Mouse (Mus musculus): ENCODE measurements at regions not wholly inside any gene's neighbourhood (a gene's known extent, or its start where the extent isn't known, plus 50 kb on each side); places are given as distances from the start of the nearest gene placed in this dataset.

DNA sequence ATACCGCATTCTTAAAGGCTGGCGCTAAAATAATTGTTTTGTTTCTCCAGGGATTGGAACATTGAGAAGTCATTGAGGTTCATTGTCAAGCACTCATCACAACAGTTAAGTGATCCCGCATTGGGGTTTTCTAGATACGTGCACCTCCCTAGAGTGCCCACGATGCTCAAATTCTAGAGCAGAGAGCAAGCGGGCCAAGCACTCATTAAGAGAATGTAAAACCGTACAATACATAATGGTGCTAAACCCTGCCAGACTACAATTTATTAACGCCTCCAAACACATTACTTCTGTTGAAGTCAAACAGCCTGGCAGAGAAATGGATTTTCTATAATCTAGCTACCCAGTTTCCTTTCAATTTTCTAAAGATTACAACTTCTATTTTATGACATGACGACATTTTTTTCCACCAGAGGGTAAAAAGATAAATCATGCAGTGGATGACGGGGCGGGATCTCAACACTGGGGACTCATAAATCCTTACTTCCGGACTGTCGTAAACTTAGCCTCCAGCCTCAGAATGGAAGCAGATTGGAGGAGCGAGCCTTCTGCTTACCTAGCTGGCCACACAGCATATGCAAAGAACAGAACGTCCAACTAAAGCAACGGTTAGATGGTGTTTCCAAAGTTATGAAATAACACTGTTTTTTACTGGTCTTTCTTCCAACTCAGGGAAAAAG, 482.8 kb downstream of the Rps29 start:
- no peak for DNase-seq

- no peak for DNase-seq
These were observed 487.0 kb downstream of the Rps29 start for GRCm38 (mm10) chr12:68672011-68672410.

- no peak for DNase-seq
These were observed 512.9 kb downstream of the Rps29 start for GRCm38 (mm10) chr12:68645901-68646585.

DNA sequence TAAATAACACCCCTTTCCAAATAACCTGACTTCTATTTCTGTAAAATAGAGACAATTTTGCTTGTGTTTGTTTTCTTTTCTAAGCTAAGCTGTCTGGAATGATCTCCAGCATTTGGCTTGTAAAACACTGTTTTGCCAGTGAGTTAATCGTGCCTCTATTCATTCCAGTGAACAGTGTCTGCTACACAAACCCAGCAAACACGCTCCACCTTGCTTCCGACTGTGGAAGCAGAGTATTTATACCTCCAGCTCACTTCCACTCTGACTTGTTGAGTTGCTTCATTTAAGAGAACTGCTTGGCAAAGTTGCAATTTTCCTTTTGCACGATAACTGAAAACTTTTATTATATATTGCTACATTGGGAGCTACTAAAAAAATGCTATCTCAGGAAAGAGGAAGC, 515.3 kb downstream of the Rps29 start:
- no peak for DNase-seq

GRCm38 (mm10) chr12:68632441-68632840, 526.5 kb downstream of the Rps29 start:
- no peak for DNase-seq

- peak; percentile 13 for DNase-seq
These were observed 540.6 kb downstream of the Rps29 start for GRCm38 (mm10) chr12:68618337-68618736.

- no peak for DNase-seq
These were observed 553.5 kb downstream of the Rps29 start for GRCm38 (mm10) chr12:68605417-68606000.

GRCm38 (mm10) chr12:68604524-68605299, 554.3 kb downstream of the Rps29 start:
- DNase-seq: no peak

- DNase-seq: no peak
These were observed 556.3 kb downstream of the Rps29 start for GRCm38 (mm10) chr12:68602682-68603081.

GRCm38 (mm10) chr12:68601366-68601765, 557.6 kb downstream of the Rps29 start:
- DNase-seq: no peak

- DNase-seq: no peak
These were observed 559.0 kb downstream of the Rps29 start for GRCm38 (mm10) chr12:68599681-68600596.

DNA sequence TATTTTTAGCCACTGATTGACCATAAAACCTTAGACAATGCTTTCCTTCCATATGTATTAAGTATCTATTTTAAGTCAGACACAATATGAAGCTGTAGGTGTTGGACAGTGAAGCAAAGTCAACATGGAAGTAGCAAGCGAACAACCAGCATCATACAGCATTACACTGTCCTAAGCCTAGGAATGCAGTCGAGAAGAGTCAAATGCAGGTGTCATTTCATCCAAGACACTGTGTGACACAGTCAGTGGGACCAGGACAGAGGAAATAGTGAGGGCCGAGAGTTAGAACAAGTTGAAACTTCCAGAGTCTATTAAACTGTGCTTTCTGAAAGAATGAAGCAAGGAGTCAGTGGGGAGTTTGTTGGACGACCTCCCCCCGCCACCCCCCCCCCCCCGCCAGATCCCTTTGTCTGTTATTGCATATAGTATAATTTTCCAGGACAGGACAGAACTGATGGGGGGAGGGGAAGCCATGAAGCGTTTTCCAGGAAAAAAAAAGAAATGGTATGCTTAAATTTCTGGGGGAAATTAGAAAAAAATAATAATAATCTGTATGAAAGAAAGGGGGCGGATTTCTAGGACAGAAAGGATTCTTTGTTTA, 559.9 kb downstream of the Rps29 start:
- DNase-seq: no peak

DNA sequence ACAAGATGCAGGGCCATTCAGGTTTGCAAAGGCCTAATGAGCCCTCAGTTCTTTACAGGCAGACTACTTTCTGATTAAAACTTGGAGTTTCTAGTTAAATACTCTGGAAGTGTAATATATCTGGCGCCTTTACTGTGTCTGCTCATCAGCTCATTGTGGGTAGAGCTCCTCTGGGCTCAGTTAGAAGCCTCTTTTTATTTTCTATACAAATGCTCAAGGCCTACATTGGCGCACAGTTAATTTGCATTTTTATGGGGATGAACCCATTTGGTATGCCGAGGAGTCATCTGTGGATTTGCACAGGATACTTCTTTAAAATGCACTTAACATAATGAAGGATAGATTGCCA, 573.5 kb downstream of the Rps29 start:
- DNase-seq: no peak

GRCm38 (mm10) chr12:68584786-68585523, 574.0 kb downstream of the Rps29 start:
- no peak for DNase-seq

DNA sequence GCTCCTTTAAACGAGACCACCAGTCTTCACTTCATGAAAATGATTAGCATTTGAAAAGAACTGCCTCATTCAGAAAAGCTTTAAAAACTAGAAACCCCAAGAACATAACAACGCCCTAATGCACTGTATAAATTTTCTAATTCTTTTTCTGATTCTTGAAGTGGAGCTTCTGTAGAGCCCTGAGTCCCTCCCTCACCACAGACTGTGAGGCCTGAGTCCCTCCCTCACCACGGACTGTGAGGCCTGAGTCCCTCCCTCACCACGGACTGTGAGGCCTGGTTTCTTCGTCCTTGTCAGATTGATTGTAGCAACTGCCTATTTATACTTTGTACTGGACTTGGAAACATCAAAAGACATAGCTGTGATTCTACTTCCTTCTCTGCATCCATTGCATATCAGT, 579.1 kb downstream of the Rps29 start:
- DNase-seq: no peak

DNA sequence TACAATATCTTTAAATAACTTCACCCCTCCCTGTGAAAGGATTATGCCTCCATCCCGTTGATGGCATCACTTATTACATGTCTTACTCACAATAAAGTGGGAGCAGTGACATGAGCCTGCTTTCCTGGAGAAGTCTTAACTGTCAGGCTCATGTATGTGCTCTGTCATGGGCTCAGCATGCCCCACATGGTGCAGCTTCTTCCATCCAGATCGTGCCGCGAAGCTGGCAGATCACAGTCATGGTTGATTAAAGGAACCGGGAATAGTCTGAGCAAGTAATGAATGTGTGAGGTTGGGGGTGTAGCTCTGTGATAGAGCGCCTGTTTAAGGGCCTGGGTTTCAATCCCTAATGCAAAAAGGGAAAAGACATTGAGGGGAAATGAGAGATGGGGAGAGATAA, 581.5 kb downstream of the Rps29 start:
- no peak for DNase-seq

GRCm38 (mm10) chr12:68576855-68577254, 582.1 kb downstream of the Rps29 start:
- DNase-seq: no peak

DNA sequence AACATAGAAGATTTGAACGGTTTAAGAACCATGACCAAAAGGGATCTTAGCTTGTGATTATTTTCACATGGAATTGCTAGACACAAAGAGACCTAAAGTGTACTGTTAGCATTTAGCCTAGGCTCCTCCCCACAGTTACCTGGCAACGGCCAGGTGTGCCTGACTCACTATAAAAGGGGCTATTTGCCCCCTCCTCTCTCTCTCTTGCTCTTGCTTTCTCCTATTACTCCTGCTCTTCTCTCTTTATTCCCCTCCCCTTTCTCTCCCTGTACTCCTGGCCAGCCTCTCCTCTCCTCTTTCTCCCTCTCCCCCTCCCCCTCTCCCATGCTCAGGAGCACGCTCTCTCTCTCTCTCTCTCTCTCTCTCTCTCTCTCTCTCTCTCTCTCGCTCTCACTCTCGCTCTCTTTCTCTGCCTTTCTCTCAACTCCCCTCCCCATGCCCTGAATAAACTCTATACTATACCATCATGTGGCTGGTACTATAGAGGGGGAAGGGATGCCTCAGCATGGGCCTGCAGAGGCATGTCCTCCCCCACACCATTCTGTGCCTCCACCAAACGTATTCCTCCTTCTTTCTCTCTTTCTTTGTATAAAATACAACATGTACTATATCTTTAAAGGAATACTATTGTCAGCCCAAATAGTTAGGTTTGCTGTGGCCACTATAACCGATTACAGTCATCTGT, 603.9 kb downstream of the Rps29 start:
- no peak for DNase-seq

DNA sequence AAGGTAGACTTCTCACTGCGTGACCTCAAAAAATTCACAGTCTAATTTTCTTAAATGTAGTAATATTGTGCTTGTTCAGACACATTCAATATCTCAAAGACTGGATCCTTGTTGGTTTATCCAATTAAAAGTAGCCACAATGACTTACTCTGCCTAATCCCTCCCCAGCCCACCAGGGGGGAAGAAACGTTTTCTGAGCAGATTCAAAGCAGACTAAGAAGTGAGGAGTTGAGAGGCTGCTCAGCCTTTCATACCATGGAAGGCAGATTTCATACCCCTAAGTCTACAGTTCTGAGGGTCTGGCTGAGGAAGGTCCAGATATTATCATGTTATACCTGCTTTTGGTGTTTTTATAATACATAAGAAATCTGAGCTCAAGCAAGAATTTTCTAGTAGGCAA, 604.7 kb downstream of the Rps29 start:
- DNase-seq: no peak

GRCm38 (mm10) chr12:68541811-68542210, 617.2 kb downstream of the Rps29 start:
- no peak for DNase-seq

GRCm38 (mm10) chr12:68500794-68501193, 658.2 kb downstream of the Rps29 start:
- no peak for DNase-seq
